Mouse (Mus musculus): ENCODE measurements at regions not wholly inside any gene's neighbourhood (a gene's known extent, or its start where the extent isn't known, plus 50 kb on each side); places are given as distances from the start of the nearest gene placed in this dataset.

GRCm38 (mm10) chr6:126395015-126395414, 140.2 kb downstream of the Kcna5 start:
- H3K27ac ChIP-seq (replicated peaks): no peak overlapping the region
- no peaks in the 10 kb centered on the region for H3K36me3 ChIP-seq
- no peak for DNase-seq (ENCODE audit: low spot score)
- WGBS: 90% methylated on average over 3 of the region's 3 CpGs
- H3K27me3 ChIP-seq (ENCODE audit: low read depth, poor library complexity, severe bottlenecking): no peaks in the 10 kb centered on the region
- no peak overlapping the region for H3K4me3 ChIP-seq
- H3K9me3 ChIP-seq (replicated peaks): no peaks in the 10 kb centered on the region
- peaks cover 13% of the 10 kb centered on the region; the same call in 1 of the 2 replicates for H3K4me1 ChIP-seq

- no peaks in the 10 kb centered on the region for H3K36me3 ChIP-seq
- no peak for DNase-seq (ENCODE audit: low spot score)
- H3K27ac ChIP-seq (replicated peaks): no peak overlapping the region
- no peaks in the 10 kb centered on the region for H3K9me3 ChIP-seq (replicated peaks)
- H3K27me3 ChIP-seq (ENCODE audit: low read depth, poor library complexity, severe bottlenecking): no peaks in the 10 kb centered on the region
- no peak overlapping the region for H3K4me3 ChIP-seq
- H3K4me1 ChIP-seq: peaks cover 7% of the 10 kb centered on the region; the same call in 1 of the 2 replicates
- 70% methylated on average over 7 of the region's 7 CpGs for WGBS
Measured at GRCm38 (mm10) chr6:126394111-126394809, 141.0 kb downstream of the Kcna5 start.

GRCm38 (mm10) chr6:126384210-126385012, 150.8 kb downstream of the Kcna5 start:
- Histone ChIP-seq H3K36me3 (no peaks in the 10 kb centered on the region), H3K4me3 (no peak overlapping the region), H3K27me3 (ENCODE audit: low read depth, poor library complexity, severe bottlenecking) (no peaks in the 10 kb centered on the region; the same call in 1 of the 2 replicates), H3K4me1 (no peaks in the 10 kb centered on the region), H3K27ac (replicated peaks) (no peak overlapping the region), H3K9me3 (replicated peaks) (no peaks in the 10 kb centered on the region)
- WGBS: 73% methylated on average over 9 of the region's 9 CpGs
- DNase-seq (ENCODE audit: low spot score): no peak

- 93% methylated on average over 4 of the region's 4 CpGs for WGBS
- Histone ChIP-seq H3K27me3 (ENCODE audit: low read depth, poor library complexity, severe bottlenecking) (no peaks in the 10 kb centered on the region), H3K4me1 (no peaks in the 10 kb centered on the region), H3K4me3 (no peak overlapping the region), H3K36me3 (no peaks in the 10 kb centered on the region), H3K27ac (replicated peaks) (no peak overlapping the region), H3K9me3 (replicated peaks) (no peaks in the 10 kb centered on the region)
- DNase-seq (ENCODE audit: low spot score): no peak
Measured at GRCm38 (mm10) chr6:126377216-126377615, 158.0 kb downstream of the Kcna5 start.

GRCm38 (mm10) chr6:126374970-126375620, 160.1 kb downstream of the Kcna5 start:
- no peak overlapping the region for H3K4me3 ChIP-seq
- no peaks in the 10 kb centered on the region for H3K9me3 ChIP-seq (replicated peaks)
- DNase-seq (ENCODE audit: low spot score): no peak
- H3K27ac ChIP-seq (replicated peaks): no peak overlapping the region
- no peaks in the 10 kb centered on the region for H3K4me1 ChIP-seq
- 78% methylated on average over 12 of the region's 12 CpGs for WGBS
- H3K36me3 ChIP-seq: no peaks in the 10 kb centered on the region
- H3K27me3 ChIP-seq (ENCODE audit: low read depth, poor library complexity, severe bottlenecking): no peaks in the 10 kb centered on the region

GRCm38 (mm10) chr6:126371971-126372370, 163.2 kb downstream of the Kcna5 start:
- DNase-seq (ENCODE audit: low spot score): peak; percentile 41
- Histone ChIP-seq H3K27ac (replicated peaks) (no peak overlapping the region), H3K4me3 (no peak overlapping the region), H3K27me3 (ENCODE audit: low read depth, poor library complexity, severe bottlenecking) (no peaks in the 10 kb centered on the region), H3K9me3 (replicated peaks) (no peaks in the 10 kb centered on the region), H3K4me1 (no peaks in the 10 kb centered on the region), H3K36me3 (no peaks in the 10 kb centered on the region)
- 72% methylated on average over 5 of the region's 5 CpGs for WGBS

- WGBS: 83% methylated on average over 2 of the region's 2 CpGs
- H3K27ac ChIP-seq (replicated peaks): no peak overlapping the region
- H3K36me3 ChIP-seq: no peaks in the 10 kb centered on the region
- DNase-seq (ENCODE audit: low spot score): no peak
- H3K9me3 ChIP-seq (replicated peaks): no peaks in the 10 kb centered on the region
- H3K27me3 ChIP-seq (ENCODE audit: low read depth, poor library complexity, severe bottlenecking): no peaks in the 10 kb centered on the region
- H3K4me1 ChIP-seq: no peaks in the 10 kb centered on the region
- H3K4me3 ChIP-seq: no peak overlapping the region
Measured at GRCm38 (mm10) chr6:126371489-126371888, 163.7 kb downstream of the Kcna5 start.

GRCm38 (mm10) chr6:126365495-126365894, 169.7 kb downstream of the Kcna5 start:
- DNase-seq (ENCODE audit: low spot score): no peak
- Histone ChIP-seq H3K27ac (replicated peaks) (no peak overlapping the region), H3K27me3 (ENCODE audit: low read depth, poor library complexity, severe bottlenecking) (no peaks in the 10 kb centered on the region), H3K4me1 (no peaks in the 10 kb centered on the region), H3K36me3 (no peaks in the 10 kb centered on the region), H3K9me3 (replicated peaks) (no peaks in the 10 kb centered on the region), H3K4me3 (no peak overlapping the region)
- 86% methylated on average over 8 of the region's 8 CpGs for WGBS

GRCm38 (mm10) chr6:126362331-126362730, 172.9 kb downstream of the Kcna5 start:
- Histone ChIP-seq H3K27me3 (ENCODE audit: low read depth, poor library complexity, severe bottlenecking) (no peaks in the 10 kb centered on the region), H3K9me3 (replicated peaks) (no peaks in the 10 kb centered on the region), H3K4me1 (no peaks in the 10 kb centered on the region), H3K27ac (replicated peaks) (no peak overlapping the region), H3K4me3 (no peak overlapping the region), H3K36me3 (no peaks in the 10 kb centered on the region)
- no peak for DNase-seq (ENCODE audit: low spot score)
- 71% methylated on average over 3 of the region's 3 CpGs for WGBS

GRCm38 (mm10) chr6:126353346-126353745, 181.9 kb downstream of the Kcna5 start:
- no peak overlapping the region for H3K4me3 ChIP-seq

GRCm38 (mm10) chr6:126350476-126350875, 183.8 kb upstream of the Ntf3 start:
- no peaks in the 10 kb centered on the region for H3K9me3 ChIP-seq (replicated peaks)
- 66% methylated on average over 2 of the region's 2 CpGs for WGBS
- H3K36me3 ChIP-seq: no peaks in the 10 kb centered on the region
- H3K27me3 ChIP-seq (ENCODE audit: low read depth, poor library complexity, severe bottlenecking): no peaks in the 10 kb centered on the region
- H3K27ac ChIP-seq (replicated peaks): no peak overlapping the region
- no peak for DNase-seq (ENCODE audit: low spot score)
- H3K4me1 ChIP-seq: peaks cover 4% of the 10 kb centered on the region; the same call in 1 of the 2 replicates
- H3K4me3 ChIP-seq: no peak overlapping the region

More at GRCm38 (mm10) chr6:126353346-126353745, 181.9 kb downstream of the Kcna5 start:
- Histone ChIP-seq H3K9me3 (replicated peaks) (no peaks in the 10 kb centered on the region), H3K4me1 (no peaks in the 10 kb centered on the region), H3K27ac (replicated peaks) (no peak overlapping the region), H3K36me3 (no peaks in the 10 kb centered on the region), H3K27me3 (ENCODE audit: low read depth, poor library complexity, severe bottlenecking) (no peaks in the 10 kb centered on the region)
- no peak for DNase-seq (ENCODE audit: low spot score)
- WGBS: 73% methylated on average over 2 of the region's 2 CpGs

- DNase-seq (ENCODE audit: low spot score): no peak
- Histone ChIP-seq H3K36me3 (no peaks in the 10 kb centered on the region), H3K4me1 (peaks cover 4% of the 10 kb centered on the region; the same call in 1 of the 2 replicates), H3K27ac (replicated peaks) (no peak overlapping the region), H3K9me3 (replicated peaks) (no peaks in the 10 kb centered on the region), H3K4me3 (no peak overlapping the region), H3K27me3 (ENCODE audit: low read depth, poor library complexity, severe bottlenecking) (no peaks in the 10 kb centered on the region)
- 42% methylated on average over 2 of the region's 2 CpGs for WGBS
Measured at GRCm38 (mm10) chr6:126349905-126350304, 183.2 kb upstream of the Ntf3 start.
